Mouse (Mus musculus): ENCODE data around the gene Zfp622.
"Not testable (repeated sequence)": the region's sequence is repeated elsewhere in the genome, so short reads cannot be mapped to it uniquely, and the experiment has no call there.

Gene Zfp622

DNA sequence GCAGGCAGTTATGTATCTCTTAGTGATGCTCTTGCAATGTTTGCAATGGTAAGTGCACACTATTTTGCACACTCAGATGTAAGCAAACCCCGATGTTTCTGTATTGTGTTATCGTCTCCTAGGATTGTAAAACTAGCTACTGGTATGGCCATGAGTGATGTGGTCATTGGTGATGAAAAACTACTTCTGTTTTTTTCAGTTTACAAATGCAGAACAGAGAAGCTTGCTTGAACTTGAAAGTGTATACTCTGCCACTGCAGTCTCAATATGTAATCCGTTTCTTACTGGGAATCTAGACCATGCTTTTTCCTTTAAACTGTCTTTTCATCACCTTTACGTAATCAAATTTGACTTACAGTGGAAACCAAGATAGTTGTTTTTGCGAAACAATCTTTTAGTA lies 11.4 kb upstream of the Zfp622 start:
- DNase-seq, result no peak

DNA sequence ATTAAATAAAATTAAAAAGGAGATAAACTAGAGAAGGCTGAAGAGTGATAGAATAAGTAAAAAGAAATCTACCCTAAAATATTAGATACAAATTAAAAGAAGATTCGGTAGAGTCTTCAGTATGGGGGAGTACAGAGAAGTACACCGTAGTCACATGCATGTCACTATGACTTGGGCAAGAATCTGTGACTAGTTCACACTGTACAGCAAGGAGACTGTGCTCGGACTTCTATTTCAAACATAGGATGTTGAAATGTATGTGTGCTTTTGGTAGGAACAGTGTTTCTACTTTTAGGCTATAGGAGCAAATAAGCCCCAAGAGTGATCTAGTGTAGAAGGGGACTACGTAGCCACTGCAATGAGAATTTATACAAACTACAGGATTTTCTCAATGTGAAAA lies 9.8 kb upstream of the Zfp622 start:
- no peak for DNase-seq

DNA sequence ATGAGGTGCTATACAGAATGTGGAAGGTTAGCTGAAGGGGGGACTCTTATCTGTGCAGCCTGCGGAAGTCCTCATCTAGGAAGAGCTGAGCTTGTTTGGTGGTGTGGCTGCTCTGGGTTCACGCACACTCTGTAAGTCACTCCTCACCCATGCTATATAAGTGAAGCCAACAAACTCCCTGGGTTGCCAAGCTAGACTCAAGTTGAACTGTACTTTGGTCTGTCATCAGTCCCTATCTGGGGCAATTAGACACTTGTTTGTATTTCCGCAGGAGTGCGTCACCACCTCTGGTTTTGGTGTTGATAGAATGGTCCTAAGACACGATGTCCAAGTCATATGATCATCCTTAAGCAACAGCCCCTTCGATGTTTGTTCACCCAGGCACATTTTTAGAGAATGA lies 8.4 kb upstream of the Zfp622 start:
- DNase-seq, result no peak

DNA sequence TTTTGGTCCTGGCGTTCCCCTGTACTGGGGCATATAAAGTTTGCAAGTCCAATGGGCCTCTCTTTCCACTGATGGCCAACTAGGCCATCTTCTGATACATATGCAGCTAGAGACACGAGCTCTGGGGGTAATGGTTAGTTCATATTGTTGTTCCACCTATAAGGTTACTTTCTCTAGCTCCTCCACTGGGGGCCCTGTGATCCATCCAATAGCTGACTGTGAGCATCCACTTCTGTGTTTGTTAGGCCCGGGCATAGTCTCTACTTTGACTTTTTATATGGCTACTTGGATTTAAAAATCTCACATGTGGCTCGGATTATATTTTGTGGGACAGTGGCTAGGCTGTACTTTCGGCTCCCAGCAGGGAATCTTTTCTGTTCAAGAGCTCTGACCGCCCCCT lies 552 bp upstream of the Zfp622 start:
- DNase-seq, result not testable (repeated sequence)

DNA sequence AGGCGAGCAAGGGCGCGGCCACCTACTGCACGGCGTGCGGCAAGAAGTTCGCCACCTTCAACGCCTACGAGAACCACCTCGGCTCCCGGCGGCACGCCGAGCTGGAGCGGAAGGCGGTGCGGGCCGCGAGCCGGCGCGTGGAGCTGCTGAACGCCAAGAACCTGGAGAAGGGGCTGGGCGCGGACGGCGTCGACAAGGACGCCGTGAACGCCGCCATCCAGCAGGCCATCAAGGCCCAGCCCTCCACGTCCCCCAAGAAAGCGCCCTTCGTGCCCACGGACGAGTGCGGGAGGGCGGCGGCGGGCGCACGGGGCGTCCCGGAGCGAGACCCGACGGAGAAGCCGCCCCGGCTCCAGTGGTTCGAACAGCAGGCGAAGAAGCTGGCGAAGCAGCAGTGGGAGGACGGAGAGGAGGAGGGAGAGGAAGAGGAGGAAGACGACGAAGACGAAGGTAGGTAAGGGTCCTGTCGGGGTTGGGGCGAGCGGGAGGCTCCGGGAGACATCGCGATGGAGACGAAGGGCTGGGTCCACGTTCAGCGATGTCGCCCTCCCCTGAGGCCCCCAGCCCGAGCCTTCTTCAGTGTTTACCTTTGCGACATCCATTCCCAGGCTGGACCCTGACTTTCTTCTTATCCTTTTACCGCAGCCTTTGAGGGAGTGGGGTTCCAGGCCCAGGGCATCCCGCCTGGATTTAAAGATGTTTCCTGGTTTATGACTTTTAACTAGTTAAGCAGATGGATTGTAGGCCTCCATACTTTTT lies 747 bp downstream of the Zfp622 start:
- DNase-seq, result peak; percentile 41

DNA sequence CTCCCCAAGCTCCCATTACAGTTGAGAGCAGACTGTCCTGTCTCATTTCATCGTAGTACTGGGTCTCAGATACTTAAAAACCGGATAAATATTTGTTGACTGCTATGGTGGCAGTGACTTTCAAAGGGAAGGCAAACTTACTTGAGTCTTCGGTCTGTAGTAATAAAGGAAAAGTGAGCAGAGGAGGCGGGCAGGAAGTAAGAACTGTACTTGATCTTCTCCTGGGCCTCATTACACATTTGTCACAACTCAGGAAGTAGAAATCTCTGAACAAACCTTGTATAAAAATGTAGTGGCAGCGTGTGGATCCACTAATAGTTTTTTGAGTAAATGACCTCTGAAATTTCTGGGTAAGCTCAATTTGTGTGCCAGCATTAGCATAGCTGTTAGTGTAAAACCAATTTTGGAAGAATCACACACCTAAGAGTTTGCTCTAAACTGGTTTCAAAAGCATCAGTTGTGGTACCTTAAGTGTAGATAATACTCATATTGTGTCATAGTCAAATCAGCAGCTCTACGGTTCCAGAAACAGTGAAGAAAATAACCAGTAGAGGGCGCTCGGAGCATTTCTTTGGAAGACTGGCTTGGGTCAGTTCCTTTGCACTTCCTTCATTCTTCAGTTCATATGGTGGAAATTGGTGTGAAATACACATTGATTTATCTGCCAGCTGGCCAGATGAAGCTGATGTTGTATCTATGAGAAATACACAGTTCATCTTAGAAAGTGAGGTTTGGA lies 9.0 kb downstream of the Zfp622 start:
- DNase-seq, result peak; percentile 30

DNA sequence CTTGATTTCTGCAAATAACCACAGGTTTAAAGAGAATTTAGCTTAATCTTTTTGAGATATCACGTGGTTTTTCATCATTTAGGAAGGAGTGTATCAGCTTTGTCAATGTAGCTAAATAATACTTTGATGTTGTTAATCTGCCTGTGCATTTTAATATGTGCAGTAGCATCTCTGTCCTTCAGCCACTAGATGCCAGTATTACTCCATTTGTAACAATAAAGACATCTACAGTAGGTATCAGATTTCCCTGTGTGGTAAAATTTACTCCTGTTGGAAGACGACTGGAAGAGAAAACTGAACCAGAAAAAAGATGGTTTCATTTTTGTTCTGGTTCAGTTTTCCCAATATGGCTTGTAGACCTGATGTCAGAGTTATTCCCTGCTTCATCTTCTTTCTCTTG lies 11.4 kb downstream of the Zfp622 start:
- DNase-seq, result no peak

DNA sequence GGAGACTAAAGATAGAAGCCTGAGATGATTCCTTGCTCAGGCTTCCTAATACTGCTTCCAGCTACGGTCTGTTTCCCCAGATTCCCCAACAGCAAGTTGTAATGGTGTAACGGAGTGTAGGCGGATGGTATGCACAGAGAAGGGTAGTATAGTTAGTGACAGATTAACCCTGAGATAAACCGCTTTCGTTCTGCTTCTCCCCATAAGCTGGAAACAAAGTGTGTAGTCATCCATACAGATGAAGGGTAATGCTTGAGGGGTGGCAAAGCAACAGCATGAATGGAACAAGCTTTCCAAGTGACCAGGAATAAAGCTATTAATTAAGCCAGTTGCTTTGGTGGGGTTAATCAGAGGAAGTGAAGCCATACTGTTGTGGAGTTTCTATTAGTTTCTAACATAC lies 15.4 kb downstream of the Zfp622 start:
- not testable (repeated sequence) for DNase-seq

DNA sequence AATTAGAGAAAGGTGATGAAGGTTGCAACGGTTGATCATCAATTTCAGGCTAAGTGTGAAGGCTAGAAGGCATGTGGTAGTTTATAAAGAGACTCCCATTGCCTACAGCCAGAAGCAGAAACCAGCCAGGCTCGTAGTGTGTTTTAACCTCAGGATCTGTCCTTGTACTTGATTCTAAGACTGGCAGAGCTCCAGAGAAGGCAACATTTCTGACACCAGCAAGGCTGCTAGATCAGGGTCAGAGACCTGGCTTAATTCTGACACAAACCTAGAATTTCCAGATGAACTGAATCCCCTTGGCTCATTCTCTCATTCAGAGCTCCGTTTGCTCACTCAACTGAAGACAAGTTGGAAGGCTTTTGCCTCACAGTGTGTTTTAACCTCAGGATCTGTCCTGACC lies 24.5 kb downstream of the Zfp622 start:
- DNase-seq, result no peak

DNA sequence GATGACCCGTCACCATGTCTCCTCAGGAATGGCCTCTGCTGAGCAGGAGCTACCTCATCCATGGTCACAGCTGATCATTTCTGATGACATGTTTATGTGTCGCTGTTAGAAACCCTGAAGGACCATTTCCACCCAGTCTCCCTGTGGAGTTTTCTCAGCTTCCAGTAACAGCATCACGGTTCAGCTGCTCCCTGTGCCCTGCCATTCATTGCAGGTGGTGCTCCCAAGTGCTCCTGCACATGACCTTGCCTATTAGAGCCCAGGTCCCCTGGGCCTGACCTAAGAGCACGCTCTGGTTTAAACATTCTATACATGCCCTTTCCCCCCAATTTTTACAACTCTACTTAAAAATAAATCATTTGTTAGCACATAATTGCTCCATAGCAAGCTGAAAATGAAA lies 28.7 kb downstream of the Zfp622 start:
- no peak for DNase-seq

DNA sequence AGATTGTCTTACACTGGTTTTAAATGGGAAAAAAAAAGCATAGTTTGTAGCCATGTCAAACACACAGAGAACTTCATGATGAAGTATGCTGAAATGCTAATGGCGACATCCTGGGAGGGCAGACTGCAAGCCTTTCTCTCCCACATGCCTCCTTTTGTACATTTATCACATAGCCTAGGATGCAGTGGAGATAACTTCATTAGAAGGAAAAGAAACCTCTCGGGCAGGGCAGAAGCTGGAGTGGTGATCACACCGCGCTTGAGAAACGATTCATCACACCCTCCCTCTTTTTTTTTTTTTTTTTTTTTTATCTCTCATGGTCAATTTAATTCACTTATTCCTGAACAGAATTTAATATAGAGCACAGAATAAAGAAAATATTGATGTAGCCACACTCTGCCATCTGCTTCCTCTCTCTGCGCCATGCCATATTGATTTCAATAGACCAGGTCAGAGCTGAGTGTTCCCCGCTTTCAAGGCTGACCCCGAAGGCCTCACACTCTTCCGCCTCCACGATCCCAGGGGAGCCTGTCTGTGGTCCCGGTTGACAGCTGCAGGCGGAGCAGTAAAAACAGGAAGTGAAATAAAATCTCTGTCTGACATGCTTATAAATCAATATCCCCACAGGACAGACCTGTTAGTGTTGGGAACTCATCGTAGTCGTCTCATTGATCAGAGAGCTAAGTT lies 32.0 kb downstream of the Zfp622 start:
- DNase-seq, result no peak

DNA sequence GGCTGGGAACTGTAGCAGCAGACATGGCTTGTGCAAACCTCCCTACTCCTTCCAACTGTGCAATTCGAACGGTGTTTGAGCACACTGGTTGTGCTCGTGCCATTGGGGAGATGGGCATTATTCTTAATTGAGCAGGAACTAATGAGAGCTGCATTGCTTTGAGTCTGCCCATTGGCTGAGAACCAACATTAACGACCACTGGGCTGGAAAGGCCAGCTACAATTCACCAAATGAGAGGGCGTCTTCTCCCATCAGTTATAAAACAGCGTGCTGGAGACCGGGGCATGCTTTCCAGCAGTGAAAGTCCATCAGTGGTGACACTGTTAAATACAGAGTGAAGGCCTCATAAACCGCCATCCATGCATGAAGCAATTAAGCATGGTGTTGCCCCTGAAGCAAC lies 37.6 kb downstream of the Zfp622 start:
- DNase-seq, result no peak

DNA sequence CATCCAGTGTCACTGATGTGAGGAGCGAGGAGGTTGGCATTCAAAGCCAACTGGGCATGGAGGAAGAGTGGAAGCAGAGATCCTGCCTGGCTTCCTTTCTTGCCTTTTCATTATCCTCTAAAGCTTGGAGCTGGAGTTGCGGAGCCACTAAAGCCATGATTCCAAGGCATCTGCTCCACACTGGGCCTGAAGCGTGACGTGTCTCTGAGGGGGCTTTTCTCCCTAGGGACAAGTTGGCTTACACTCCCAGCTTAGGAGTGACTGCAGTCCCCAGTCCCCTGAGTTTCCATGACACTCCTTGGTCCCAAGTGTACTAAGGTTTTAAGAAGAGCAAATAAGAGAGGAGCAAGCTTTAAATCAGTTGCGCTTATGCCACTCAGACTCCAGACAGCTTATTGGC lies 38.5 kb downstream of the Zfp622 start:
- no peak for DNase-seq

DNA sequence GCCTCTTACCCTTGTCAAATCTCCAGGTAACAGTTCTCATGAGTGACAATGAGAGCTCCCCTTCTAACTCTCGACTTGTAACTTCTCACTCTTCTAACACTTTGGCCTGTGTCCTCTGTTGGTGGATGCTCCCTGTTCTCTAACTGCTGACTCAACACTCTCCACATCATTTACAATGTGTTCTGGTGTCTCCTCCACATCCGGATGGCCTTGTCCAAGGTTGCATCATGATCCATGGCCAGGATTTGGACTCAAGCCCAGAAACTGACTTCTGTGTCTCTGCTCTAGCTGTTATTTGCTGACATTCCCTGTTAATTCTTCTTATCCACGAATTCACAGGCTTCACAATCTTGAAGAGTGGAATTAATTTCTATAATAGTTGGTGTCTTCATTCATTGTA lies 47.5 kb downstream of the Zfp622 start:
- no peak for DNase-seq

DNA sequence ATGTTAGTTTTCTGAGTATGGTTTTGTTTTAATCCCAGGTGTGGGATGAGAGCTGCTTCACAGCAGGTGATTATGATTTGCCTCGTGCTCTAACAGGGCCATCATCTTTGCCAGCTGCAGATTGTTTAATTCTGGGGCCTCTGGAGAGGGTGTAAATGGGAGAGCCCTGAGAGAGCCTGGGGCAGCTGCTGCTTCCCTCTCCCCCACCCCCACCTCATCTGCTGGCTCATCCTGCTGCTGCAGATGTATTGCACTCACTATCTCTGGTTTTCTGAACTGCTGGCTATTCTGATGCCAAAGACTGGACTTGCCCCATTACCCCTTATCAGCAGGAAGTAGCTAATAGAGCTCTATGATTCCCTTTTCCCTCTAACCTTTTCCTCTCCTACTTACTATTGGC lies 56.4 kb downstream of the Zfp622 start:
- no peak for DNase-seq

DNA sequence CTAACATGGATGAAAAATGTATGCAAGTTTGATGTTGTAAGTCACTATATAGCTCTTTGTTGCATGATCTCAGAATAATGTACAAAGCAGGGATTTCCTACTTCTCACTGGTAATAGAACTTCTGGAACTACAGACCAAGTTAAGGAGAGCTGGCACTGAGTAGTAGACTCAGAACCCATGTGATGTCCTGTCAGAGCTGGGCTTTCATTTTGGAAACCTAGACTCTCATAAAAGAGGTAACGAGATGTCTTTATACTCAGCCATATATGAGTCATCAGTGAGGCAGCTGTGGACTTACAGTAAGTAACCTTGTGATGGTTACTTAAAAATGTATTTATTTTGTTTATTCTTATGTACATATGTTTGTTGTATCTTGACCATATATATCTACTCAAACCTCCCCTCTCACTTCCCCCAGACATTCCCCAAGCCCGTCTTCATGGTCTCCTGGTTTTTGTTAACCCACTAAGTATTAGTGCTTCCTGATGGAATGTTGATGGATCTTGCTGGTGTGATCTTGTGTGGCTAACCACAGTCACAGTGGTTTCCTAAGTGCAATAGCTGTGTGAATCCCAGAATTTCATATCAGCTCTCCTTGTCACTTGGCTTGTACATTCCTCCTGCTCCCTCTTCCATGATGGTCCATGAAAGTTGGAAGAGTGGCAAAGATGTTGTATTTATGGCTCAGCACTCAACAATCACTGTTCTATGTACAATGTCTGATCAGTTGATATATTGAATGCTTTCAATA lies 57.2 kb downstream of the Zfp622 start:
- DNase-seq, result no peak

Data from cerebellum, adult 9-11 months (tissue).